Mouse (Mus musculus) bone marrow macrophage, adult 2 months (primary cell): Measurements from ENCODE around the gene Slc22a12.

Source experiments
- CTCF ChIP-seq: IDR thresholded peaks from 2 replicates; pipeline ENCODE4 v1.5.1; 2012; ENCODE audit warnings: low read depth, mild to moderate bottlenecking, low read length, moderate library complexity
- POLR2A ChIP-seq: IDR thresholded peaks from 2 replicates; pipeline ENCODE4 v1.6.1; 2012; ENCODE audit warnings: mild to moderate bottlenecking, low read depth, low read length, borderline replicate concordance

DNA sequence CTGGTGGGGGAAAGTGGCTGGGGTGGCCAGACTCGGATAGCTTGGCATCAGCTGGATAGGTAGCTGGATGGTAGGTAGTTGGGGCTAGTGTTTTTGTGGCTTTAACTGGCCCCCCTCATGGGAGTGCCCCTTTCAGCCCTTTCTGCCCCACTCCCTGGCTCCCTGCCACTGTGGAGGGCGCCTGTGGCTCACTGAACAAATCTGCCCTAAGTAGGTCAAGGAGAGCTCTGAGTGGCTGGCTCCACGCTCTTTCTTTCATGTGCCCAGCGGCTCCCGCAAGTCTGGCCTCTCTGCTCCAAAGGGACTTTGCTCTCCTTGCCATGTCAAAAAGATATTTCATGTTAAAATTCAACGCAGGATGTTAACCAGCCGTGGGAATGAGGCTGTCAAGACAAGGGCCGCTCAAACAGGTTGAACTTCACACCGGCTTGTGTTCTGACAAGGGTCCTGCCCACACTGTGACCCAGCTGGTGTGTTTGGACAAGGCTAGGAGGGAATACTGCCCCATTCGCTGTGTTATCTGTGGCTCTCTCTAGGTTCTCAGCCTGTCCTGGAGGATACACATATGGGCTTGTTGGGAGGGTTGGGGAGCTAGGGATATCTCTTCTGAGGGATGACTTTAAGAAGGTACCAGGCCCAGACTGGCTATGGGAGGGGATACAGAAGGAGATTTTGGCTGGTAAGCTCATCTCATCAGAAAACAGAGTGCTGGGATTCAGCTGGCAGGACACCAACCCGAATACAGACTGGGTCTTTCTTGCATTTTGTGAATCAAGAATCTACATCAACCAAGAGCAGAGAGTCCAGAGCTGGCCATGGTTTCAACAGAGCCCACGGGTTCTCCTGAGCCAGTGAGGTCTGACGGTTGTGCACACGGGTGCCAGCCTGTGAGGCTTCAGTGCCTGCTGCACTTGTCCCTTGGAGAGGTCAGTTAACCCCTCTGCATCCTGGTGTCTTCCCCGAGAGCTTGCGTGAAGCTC, 5.9 kb upstream of the Slc22a12 start:
- no peak for TF ChIP-seq POLR2A
- no peak for TF ChIP-seq CTCF
